Mouse (Mus musculus): Measurements from ENCODE around the gene Paqr7. TPM values are rescaled to one million over a fixed set of nuclear protein-coding genes. Genes with fewer than 3 reads are reported as not detected.

Gene Paqr7
- polyA plus RNA-seq, 1 experiment: not detected

- WGBS: 87% methylated on average over 5 of the region's 5 CpGs
- TF ChIP-seq CTCF (IDR thresholded peaks at IDR 0.05; ENCODE audit: insufficient read depth, low read depth, low read length): no peak
- TF ChIP-seq POLR2A (IDR thresholded peaks at IDR 0.05; ENCODE audit: insufficient read depth, low read depth, low read length): no peak
Measured at GRCm38 (mm10) chr4:134458856-134459255, 37.6 kb upstream of the Paqr7 start.

DNA sequence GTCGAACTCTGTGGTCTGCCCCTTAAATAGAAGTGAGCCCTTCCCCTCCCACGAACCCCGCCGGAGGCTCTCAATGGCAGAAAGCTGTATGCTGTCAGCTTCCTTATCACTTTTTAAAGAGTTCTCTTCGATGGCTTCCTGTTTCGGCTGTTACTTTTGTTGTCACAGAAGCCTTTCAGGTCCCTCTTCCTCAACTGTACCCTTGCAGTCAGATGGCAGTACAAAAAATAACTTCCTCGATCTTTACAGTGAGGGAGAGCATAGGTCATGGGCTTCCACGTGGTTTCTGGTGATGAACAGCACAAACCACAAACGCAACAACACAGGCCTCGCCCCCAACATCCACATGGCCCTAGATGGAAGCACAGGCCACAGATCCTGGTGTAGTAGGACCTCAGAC lies 36.2 kb upstream of the Paqr7 start:
- Histone ChIP-seq H3K4me3 (ENCODE audit: insufficient read depth, low read depth, low read length) (no peak overlapping the region), H3K27ac (ENCODE audit: insufficient read depth, low read depth, low read length) (no peak overlapping the region), H3K4me1 (ENCODE audit: control insufficient read depth, insufficient read depth, low read length) (no peaks in the 10 kb centered on the region)
- 86% methylated on average over 10 of the region's 10 CpGs for WGBS
- TF ChIP-seq POLR2A (IDR thresholded peaks at IDR 0.05; ENCODE audit: insufficient read depth, low read depth, low read length) (no peak), CTCF (IDR thresholded peaks at IDR 0.05; ENCODE audit: insufficient read depth, low read depth, low read length) (no peak)

More at GRCm38 (mm10) chr4:134458856-134459255, 37.6 kb upstream of the Paqr7 start:
- H3K27ac ChIP-seq (ENCODE audit: insufficient read depth, low read depth, low read length): no peak overlapping the region
- H3K4me1 ChIP-seq (ENCODE audit: control insufficient read depth, insufficient read depth, low read length): no peaks in the 10 kb centered on the region; the same call in 1 of the 2 replicates
- H3K4me3 ChIP-seq (ENCODE audit: insufficient read depth, low read depth, low read length): no peak overlapping the region

DNA sequence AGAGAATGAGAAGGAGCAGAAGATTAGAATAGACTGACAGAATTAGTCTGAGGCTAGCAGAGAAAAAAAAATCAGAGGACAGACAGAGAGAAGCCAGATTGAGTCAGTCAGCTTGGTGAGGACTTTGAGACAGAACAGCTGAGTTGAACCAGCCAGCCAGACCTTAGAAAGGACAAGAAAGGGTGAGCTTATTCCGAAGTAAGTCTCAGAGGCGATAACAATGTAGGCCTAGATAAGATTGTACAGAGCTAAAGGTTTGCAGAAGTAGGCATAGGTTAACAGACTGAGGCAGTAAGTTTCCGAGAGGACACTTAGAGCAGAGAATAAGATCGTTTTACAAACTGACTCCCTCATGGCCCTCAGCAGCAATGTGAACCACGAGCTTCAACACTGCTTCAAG lies 35.2 kb upstream of the Paqr7 start:
- Histone ChIP-seq H3K4me1 (ENCODE audit: control insufficient read depth, insufficient read depth, low read length) (peaks cover 6% of the 10 kb centered on the region), H3K4me3 (ENCODE audit: insufficient read depth, low read depth, low read length) (no peak overlapping the region), H3K27ac (ENCODE audit: insufficient read depth, low read depth, low read length) (no peak overlapping the region)
- no peak for TF ChIP-seq CTCF (IDR thresholded peaks at IDR 0.05; ENCODE audit: insufficient read depth, low read depth, low read length)
- TF ChIP-seq POLR2A (IDR thresholded peaks at IDR 0.05; ENCODE audit: insufficient read depth, low read depth, low read length): no peak
- WGBS: 90% methylated on average over 5 of the region's 5 CpGs

DNA sequence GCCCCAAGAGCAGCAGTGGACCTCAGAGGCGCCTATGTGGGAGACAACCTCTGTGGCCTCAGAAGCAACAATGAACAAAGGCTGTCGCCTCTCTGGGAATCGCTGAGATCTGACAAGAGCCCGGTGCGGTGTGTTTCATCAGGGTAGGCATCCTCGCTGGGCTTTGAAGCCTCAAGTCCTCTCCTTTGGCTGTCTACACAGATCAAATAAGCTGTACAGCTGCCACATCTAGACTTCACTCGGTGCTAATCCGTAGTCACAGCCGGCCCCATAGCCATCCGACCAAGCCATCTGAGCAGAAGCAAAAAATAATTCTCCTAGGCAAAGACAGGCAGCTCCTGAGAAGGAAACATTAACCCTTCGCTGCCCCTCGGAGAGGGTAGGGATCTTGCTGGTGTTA lies 30.7 kb upstream of the Paqr7 start:
- H3K4me1 ChIP-seq (ENCODE audit: control insufficient read depth, insufficient read depth, low read length): peaks cover 14% of the 10 kb centered on the region
- no peak overlapping the region for H3K4me3 ChIP-seq (ENCODE audit: insufficient read depth, low read depth, low read length)
- H3K27ac ChIP-seq (ENCODE audit: insufficient read depth, low read depth, low read length): no peak overlapping the region
- WGBS: 50% methylated on average over 12 of the region's 12 CpGs
- TF ChIP-seq CTCF (IDR thresholded peaks at IDR 0.05; ENCODE audit: insufficient read depth, low read depth, low read length) (no peak), POLR2A (IDR thresholded peaks at IDR 0.05; ENCODE audit: insufficient read depth, low read depth, low read length) (no peak)

GRCm38 (mm10) chr4:134466381-134467262 lies 29.9 kb upstream of the Paqr7 start:
- Histone ChIP-seq H3K27ac (ENCODE audit: insufficient read depth, low read depth, low read length) (no peak overlapping the region), H3K4me1 (ENCODE audit: control insufficient read depth, insufficient read depth, low read length) (peaks cover 14% of the 10 kb centered on the region), H3K4me3 (ENCODE audit: insufficient read depth, low read depth, low read length) (no peak overlapping the region)
- 53% methylated on average over 11 of the region's 11 CpGs for WGBS
- no peak for TF ChIP-seq CTCF (IDR thresholded peaks at IDR 0.05; ENCODE audit: insufficient read depth, low read depth, low read length)
- no peak for TF ChIP-seq POLR2A (IDR thresholded peaks at IDR 0.05; ENCODE audit: insufficient read depth, low read depth, low read length)

DNA sequence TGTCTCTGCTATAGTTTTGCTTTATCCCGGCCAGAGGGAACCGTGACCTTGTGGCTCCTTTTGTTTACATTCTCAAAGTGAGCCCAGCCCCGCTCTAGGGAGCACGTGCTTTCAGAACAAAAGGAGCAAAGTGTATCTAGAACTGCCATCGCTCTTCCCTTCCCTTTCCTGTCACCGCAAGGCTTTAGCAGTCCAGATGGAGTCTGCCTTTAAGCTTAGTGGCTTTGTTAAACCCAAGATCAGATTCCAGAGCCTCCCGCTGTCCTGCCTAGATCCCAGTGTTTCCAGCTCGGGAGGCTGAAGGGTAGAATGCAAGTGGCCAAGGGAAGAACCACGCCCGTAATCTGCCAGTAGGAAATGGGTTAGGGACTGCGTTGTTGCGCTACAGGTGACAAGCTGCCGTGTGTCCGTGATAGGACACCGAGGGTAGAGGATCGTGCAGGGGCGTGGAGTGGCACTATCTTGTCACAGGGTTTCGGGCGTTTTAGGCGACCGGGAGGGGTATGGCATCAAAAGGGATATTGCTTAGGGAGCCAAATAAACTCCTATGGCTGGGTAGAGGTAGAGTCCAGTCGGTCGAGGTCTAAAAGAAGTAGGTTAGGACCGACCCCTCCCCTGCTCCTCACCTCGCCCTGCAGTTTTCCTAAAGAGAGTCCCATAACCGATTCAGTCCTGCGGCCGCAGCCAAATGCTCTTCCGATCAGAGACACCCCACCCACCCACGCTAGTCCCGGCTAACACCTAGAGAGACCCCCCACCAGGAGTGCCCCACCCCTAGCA lies 28.9 kb upstream of the Paqr7 start:
- 2% methylated on average over 31 of the region's 31 CpGs for WGBS
- Histone ChIP-seq H3K4me1 (ENCODE audit: control insufficient read depth, insufficient read depth, low read length) (peaks cover 14% of the 10 kb centered on the region), H3K4me3 (ENCODE audit: insufficient read depth, low read depth, low read length) (peak overlapping the region; percentile 62), H3K27ac (ENCODE audit: insufficient read depth, low read depth, low read length) (peak overlapping the region; percentile 52)
- TF ChIP-seq POLR2A (IDR thresholded peaks at IDR 0.05; ENCODE audit: insufficient read depth, low read depth, low read length) (no peak), CTCF (IDR thresholded peaks at IDR 0.05; ENCODE audit: insufficient read depth, low read depth, low read length) (no peak)

GRCm38 (mm10) chr4:134468215-134468575 lies 28.3 kb upstream of the Paqr7 start, which contains the start of gene Stmn1:
Gene Stmn1 (plus strand): TSS chr4:134468320.
- Histone ChIP-seq H3K27ac (ENCODE audit: insufficient read depth, low read depth, low read length) (peak within 1 kb of the TSS; percentile 52), H3K4me1 (ENCODE audit: control insufficient read depth, insufficient read depth, low read length) (peaks cover 14% of the 10 kb centered on the region), H3K4me3 (ENCODE audit: insufficient read depth, low read depth, low read length) (peak within 1 kb of the TSS; percentile 62)
- no peak for TF ChIP-seq CTCF (IDR thresholded peaks at IDR 0.05; ENCODE audit: insufficient read depth, low read depth, low read length)
- peak; percentile 98 for TF ChIP-seq POLR2A (IDR thresholded peaks at IDR 0.05; ENCODE audit: insufficient read depth, low read depth, low read length)
- WGBS: under 1% methylated on average over 30 of the region's 31 CpGs

- H3K4me1 ChIP-seq (ENCODE audit: control insufficient read depth, insufficient read depth, low read length): peaks cover 15% of the 10 kb centered on the region
- WGBS: under 1% methylated on average over 68 of the region's 68 CpGs
- peak overlapping the region; percentile 62 for H3K4me3 ChIP-seq (ENCODE audit: insufficient read depth, low read depth, low read length)
- peak overlapping the region; percentile 22 for H3K27ac ChIP-seq (ENCODE audit: insufficient read depth, low read depth, low read length)
- no peak for TF ChIP-seq POLR2A (IDR thresholded peaks at IDR 0.05; ENCODE audit: insufficient read depth, low read depth, low read length)
- 0 out of 2 replicates have a peak, but pooled peaks have one; percentile 19 for TF ChIP-seq CTCF (IDR thresholded peaks at IDR 0.05; ENCODE audit: insufficient read depth, low read depth, low read length)
Measured at GRCm38 (mm10) chr4:134468578-134469266, 27.8 kb upstream of the Paqr7 start.
